Mouse (Mus musculus) ES-Bruce4 (cell line): ENCODE data around the gene Erc1.

Source experiments
- CTCF ChIP-seq: IDR thresholded peaks from one replicate; pipeline ENCODE4 v1.8.1; 2011; ENCODE audit warnings: low read depth, low read length
- EP300 ChIP-seq: IDR thresholded peaks from 2 replicates; pipeline ENCODE4 v1.6.1; 2011; ENCODE audit warnings: low read depth, low read length; ENCODE audit not compliant: insufficient read depth
- POLR2A ChIP-seq: IDR thresholded peaks from one replicate; pipeline ENCODE4 v1.8.1; 2011; ENCODE audit warnings: low read length; ENCODE audit not compliant: insufficient read depth

DNA sequence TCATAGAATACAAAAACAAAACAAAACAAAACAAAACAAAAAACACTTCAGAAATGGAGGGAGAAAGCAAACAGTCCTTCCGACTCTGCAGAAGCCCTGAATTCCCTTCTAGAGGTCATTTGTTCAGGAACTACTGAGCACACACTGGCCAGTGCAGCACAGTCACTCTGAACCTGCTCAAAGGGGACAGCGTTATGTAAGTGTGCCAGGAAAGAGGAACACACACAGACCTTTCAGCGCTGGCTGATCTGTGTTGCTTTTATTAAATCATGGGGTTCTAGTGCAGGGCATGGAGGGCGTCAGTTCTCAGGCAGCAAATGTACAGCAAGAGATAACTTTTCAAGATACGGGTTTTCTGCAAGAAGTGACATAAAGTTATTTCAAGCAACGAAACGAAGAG, 35.2 kb upstream of the Erc1 start:
- TF ChIP-seq POLR2A (no peak), CTCF (no peak), EP300 (no peak)
